Mouse (Mus musculus) layer of hippocampus, adult 18-20 months (tissue): ENCODE measurements at regions not wholly inside any gene's neighbourhood (a gene's known extent, or its start where the extent isn't known, plus 50 kb on each side); places are given as distances from the start of the nearest gene placed in this dataset.

Source experiments
- DNase-seq, 2 experiments: peaks; one replicate each; pipeline ENCODE4 v3.0.0; 2022; ENCODE audit warnings: low spot score in 2 of 2

GRCm38 (mm10) chr4:54407930-54408329, 536.9 kb upstream of the Zfp462 start:
- DNase-seq, result no peak

DNA sequence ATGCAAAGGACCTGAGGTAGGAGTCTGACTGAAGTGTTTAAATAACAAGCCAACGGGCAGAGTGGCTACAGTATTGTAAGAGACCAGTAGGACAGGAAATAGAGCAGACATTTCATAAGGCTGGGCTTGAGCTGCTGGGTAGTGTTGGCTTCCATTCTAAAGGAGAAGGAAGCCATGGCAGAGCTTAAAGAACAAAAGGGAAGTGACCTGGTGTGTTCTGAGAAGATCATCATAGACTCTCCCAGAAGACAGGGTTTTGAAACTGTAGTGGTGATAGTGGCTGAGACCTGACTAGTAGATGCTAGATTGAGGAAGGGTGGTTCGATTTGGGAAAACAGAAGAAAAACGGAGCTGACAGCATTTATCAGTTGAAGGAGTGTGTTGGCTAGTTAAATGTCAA, 514.1 kb upstream of the Zfp462 start:
- DNase-seq, result no peak

GRCm38 (mm10) chr4:54460596-54460995, 484.3 kb upstream of the Zfp462 start:
- DNase-seq, result no peak

GRCm38 (mm10) chr4:54469176-54469575, 475.7 kb upstream of the Zfp462 start:
- no peak for DNase-seq

DNA sequence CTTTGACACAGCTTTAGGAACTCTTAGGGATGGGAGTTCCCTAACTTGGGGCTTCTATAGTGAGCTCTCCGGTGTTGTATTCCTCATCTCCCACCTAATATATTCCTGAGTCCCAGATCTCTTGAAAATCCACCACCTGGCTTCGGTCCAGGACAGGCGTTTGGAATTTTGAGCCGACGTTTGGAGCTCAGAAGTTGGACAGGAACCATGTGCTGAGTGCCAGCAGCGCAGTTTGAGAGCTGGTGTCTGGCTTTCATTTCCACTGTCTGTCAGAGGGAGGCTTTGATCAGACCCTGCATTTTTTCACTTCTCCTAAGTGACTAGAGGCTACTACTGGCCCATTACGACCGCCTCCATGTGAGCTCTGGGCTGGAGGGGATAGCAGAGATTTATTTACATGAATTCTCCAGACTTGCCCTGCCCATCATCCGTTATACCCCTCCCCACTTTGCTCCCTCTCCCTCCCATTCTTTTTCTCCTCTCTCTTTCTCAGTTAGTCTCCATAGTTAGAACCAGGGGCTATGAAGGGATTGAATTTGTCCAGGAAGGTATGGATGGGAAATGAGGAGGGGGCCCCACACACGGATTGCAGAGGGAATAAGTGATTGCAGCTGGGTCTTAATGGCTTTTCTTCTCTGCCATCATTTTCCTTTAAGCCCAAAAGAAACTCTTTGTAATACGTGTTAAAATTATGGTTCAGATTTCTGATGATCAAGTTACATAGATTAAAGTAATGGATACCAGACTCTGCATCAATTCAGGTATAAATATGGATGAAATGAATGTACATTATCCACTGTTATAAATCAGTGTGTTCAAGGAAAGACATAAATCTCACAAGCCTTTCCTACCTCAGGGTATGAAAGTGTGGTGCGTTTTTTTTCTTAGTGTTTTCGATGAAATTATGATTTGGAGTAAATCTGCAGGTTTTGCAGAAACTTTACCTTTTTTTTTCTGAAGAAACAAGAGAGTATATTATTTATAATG, 474.5 kb upstream of the Zfp462 start:
- DNase-seq, result peak; percentile 53 to 60

DNA sequence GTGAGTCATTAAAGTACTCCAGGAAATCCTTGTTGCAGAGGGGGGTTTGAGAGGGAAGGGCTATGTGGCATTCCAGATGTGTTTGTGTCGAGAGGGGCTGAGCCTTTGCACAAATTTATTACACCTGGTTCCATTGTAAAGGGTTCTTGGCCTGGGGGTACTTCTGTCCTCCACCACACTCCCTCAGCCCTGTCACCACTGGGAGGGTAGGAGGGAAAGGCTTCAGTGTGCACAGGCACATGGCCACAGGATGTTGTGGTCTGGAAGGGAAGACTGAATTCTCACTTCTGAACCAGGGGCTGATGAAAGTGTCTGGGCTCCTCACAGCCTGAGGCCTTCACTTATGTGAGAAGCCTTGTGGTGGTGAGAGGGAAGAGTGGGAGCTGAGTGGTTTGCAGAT, 473.8 kb upstream of the Zfp462 start:
- DNase-seq, result no peak

GRCm38 (mm10) chr4:54481766-54482165, 463.1 kb upstream of the Zfp462 start:
- no peak for DNase-seq

GRCm38 (mm10) chr4:54493074-54493473, 451.8 kb upstream of the Zfp462 start:
- DNase-seq, result no peak

DNA sequence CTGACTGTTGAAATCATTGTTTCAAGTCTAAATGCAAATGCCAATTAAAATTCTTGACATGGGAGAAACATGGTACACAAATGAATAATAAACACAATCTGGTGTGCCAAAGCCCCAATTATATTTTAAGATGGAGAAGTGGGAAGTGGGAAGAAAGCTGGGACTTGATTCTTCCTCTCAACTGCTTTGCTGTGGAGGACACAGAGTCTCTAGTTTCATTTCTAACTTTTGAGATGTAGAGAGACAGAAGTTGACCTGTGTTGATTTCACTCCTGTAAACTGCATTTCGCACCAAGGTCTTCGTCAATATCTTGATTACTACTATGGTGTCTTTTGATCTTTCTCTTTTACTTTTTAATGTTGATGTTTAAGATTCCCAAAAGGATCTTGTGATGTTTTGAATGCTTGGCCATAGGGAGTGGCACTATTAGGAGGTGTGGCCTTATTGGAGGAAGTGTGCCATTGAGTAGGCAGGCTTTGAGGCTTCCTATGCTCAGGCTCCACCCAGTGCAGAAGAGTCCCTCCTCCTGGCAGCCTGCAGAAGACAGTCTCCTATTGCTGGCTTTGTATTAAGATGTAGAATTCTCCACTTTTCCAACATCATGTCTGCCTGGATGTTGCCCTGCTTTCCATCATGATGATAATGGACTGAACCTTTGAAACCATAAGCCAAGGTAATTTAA, 447.4 kb upstream of the Zfp462 start:
- DNase-seq, result no peak

DNA sequence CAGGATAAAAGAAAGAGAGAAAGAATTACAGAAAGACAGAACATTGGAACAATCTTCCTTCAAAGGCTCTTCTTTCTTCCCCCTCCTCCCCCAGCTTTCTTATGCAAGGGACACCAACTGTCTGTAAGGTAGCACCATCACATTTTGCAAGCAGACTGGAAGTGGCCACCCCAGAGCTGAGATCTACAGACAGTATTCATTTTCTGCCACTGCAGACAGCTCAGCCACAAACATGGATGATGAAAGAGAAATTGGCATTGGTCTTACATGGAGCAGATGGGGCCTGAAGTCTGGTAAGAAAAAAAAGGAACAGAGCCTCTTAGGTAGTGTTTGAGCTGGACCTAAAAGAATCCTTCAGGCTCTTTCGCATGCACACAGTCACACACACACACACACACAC, 428.9 kb upstream of the Zfp462 start:
- DNase-seq, result peak; percentile 6 to 32

GRCm38 (mm10) chr4:54523283-54523682, 421.6 kb upstream of the Zfp462 start:
- no peak for DNase-seq

DNA sequence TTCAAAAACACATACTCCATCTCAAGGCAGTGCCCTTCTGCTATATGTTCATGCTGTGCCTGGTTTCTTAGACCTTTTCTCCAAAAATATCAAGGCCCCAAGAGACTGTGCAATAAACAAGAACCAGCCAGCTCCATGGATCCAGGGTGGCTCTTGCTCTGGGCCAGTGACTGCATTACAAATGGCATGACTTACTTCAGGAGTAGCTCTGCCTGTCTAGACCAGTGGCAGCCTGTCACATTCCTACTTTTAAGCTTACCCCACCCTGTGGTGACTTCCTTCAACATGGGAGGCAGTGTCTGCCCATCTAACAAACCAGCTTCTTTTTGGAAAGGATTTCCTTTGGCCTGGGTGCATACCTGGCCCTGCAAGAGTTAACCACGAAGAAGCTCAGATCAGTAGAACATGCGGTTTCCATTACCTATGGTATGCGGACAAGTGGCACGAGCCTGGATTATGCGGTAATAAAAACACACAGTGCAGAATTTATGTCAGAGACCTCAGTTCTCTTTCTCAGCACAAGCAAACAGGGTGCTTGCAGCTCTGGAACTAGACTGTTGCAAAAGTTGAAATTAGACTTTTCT, 418.8 kb upstream of the Zfp462 start:
- DNase-seq, result no peak

DNA sequence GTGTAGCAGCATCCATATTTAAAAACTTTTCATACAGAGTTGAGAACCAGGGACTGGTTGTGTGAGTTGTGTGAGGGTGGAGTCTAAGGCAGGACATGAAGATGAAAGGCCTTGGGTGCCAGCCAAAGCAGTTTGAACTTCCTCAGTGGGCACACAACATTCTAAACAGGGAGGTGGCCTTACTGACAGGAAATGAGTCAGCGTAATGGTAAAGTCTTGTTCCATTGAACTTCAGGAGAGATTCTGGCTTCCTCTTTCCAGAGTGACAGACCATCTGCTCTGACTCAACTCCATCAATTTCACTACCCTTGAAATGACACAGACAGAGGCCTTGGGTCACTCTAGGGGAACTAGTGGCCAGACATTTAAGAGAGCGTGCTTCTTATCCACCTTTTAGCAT, 417.2 kb upstream of the Zfp462 start:
- no peak for DNase-seq

DNA sequence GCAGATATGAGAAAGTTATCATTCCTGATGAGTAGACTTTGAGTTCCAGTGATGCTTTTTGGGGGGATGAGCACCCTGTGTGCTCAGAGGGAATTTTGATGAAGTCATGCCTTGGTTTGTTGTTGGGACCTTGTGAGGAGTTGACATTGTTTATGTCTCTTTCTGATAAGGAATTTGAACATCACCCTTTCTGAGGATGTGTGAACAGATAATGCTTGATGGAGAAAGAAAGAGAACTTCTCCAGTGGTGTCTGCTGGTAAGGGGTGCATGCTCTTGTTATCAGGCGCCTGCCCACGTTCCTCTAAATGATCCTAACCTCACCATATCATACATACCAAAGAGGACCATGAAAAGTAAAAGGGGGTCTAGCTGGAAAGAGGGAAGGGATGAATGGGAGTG, 413.1 kb upstream of the Zfp462 start:
- DNase-seq, result no peak

GRCm38 (mm10) chr4:54533846-54534245, 411.0 kb upstream of the Zfp462 start:
- DNase-seq, result peak; percentile 8 to 27

GRCm38 (mm10) chr4:54552864-54553618, 391.8 kb upstream of the Zfp462 start:
- DNase-seq, result no peak

- no peak for DNase-seq
These were observed 381.8 kb upstream of the Zfp462 start for GRCm38 (mm10) chr4:54563075-54563474.

DNA sequence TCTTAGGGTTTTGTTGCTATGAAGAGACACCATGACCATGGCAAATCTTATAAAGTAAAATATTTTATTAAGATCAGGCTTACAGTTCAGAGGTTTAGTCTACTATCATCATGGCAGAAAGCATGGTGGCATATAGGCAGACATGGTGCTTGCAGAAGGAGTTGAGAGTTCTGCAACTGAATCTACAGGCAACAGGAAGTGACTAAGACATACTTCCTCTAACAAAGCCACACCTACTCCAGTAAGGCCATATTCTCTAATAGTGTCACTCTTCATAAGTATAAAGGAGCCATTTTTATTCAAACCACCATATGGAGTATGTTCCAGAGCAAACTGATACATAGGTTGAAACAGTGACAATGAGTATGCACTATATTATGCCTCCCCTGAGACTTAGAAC, 371.7 kb upstream of the Zfp462 start:
- no peak for DNase-seq

DNA sequence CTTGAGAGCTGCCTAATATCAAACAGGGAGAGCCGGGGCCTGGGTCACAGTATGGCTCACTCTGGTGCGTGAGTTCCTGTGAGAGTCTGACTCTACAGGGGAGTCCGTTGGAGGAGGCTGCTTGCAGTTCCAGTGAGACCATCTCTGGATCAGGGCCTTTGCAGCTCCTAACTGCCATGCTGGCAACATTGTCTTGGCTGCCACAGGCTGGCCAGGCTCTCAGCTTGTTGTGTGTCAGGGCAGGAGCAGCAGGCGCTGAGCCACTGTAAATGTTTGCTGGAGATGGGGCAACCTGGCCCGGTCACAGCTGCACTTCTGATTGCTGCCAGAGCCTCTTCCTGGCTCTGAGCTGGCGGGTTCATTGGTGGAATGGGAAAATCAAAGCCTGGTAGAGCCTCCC, 357.7 kb upstream of the Zfp462 start:
- DNase-seq, result no peak

DNA sequence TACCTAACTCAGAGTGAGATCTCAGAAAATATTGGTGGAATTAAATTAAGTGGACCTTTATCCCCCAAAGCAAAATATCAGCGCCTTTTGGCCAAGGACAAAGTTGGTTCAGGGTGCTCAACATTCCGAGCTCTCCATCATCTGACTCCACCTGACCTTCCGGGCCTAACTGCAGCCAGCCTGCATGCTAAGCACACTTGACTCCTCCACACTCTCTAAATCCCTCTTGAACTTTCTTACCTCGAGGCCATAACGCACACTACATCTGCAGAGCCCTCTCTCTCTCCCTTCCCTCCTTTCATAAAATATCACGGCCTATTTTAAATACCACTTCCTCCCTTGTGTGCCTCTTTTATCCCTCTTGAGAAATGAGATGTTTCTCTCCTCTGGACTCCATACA, 356.1 kb upstream of the Zfp462 start:
- no peak for DNase-seq
